Mouse (Mus musculus) E14TG2a.4 (cell line): ENCODE measurements around the gene Anp32e.
"Not testable (repeated sequence)": the region's sequence is repeated elsewhere in the genome, so short reads cannot be mapped to it uniquely, and the experiment has no call there.

Experiments
- H3K27me3 ChIP-seq: 2 replicates; pipeline ENCODE4 v1.6.1; 2014; ENCODE audit warnings: low read length, control low read depth; ENCODE audit not compliant: insufficient read depth
- H3K36me3 ChIP-seq: 2 replicates; pipeline ENCODE4 v1.6.1; 2014; ENCODE audit warnings: low read length, control low read depth; ENCODE audit not compliant: insufficient read depth
- H3K4me1 ChIP-seq: replicated peaks from 2 replicates; pipeline ENCODE4 v1.6.1; 2014; ENCODE audit warnings: low read depth, low read length, control low read depth
- H3K4me3 ChIP-seq: replicated peaks from 2 replicates; pipeline ENCODE4 v1.5.1; 2014; ENCODE audit warnings: mild to moderate bottlenecking, low read length
- H3K9me3 ChIP-seq: 2 replicates; pipeline ENCODE4 v1.6.1; 2014; ENCODE audit warnings: low read length, control low read depth
- CTCF ChIP-seq: conservative IDR thresholded peaks from 2 replicates; pipeline ENCODE4 v1.5.1; 2014; ENCODE audit warnings: low read length
- NANOG ChIP-seq: IDR thresholded peaks from 2 replicates; pipeline ENCODE4 v1.6.1; 2014; ENCODE audit warnings: borderline replicate concordance, low read length, mixed read lengths
- POU5F1 ChIP-seq: IDR thresholded peaks from 2 replicates; pipeline ENCODE4 v1.6.1; 2014; ENCODE audit warnings: low read length, borderline replicate concordance

The Anp32e gene

DNA sequence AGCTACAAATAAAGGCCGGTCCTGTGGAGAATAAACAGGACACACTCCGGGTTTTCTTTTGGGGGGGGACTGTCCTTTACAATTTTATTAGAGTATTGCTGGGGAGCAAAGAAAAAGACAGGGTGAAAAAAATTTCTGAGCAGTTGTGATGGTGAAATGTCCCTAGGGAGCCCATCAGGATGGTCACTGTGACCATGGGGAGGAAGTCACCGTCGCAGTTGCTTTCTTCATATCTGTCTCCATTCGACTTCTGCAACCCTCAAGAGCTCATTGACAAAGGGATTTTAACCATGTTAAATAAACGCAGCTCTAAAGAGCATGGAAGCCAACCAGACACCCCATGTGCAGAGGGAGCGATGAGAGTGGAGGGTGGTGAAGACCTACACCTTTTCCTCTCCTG is 12.3 kb upstream of the Anp32e start:
- Histone ChIP-seq H3K4me3 (no peak overlapping the region), H3K36me3 (no peaks in the 10 kb centered on the region), H3K4me1 (peaks cover 13% of the 10 kb centered on the region), H3K27me3 (peaks cover 4% of the 10 kb centered on the region; the same call in 1 of the 2 replicates), H3K9me3 (no peaks in the 10 kb centered on the region)
- TF ChIP-seq POU5F1 (no peak), NANOG (no peak), CTCF (no peak)

DNA sequence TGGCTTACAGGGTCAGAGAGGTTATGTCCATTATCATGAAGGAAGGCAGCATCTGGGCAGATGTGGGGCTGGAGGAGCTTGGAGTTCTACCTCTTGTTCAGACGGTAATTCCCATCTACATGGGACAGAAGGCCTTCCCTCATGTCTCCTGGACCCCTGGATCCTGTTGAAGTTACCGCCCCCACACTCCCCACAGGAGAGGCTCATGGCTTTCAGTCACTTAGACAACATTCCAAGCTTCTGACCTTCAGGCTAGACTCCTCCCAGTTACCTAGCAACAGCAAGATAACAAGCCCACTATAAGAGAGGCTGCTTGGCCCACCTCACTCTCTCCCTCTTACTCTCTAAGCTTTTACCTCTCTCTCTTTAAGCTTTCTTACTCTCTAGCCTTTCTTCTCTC is 8.5 kb upstream of the Anp32e start:
- H3K4me1 ChIP-seq: peaks cover 17% of the 10 kb centered on the region
- H3K9me3 ChIP-seq, H3K36me3 ChIP-seq, H3K27me3 ChIP-seq, H3K4me3 ChIP-seq: not testable (repeated sequence)

- H3K36me3 ChIP-seq, H3K27me3 ChIP-seq, H3K9me3 ChIP-seq, H3K4me3 ChIP-seq: not testable (repeated sequence)
- H3K4me1 ChIP-seq: peaks cover 29% of the 10 kb centered on the region
Measured at GRCm38 (mm10) chr3:95923429-95923828, 5.6 kb upstream of the Anp32e start.

DNA sequence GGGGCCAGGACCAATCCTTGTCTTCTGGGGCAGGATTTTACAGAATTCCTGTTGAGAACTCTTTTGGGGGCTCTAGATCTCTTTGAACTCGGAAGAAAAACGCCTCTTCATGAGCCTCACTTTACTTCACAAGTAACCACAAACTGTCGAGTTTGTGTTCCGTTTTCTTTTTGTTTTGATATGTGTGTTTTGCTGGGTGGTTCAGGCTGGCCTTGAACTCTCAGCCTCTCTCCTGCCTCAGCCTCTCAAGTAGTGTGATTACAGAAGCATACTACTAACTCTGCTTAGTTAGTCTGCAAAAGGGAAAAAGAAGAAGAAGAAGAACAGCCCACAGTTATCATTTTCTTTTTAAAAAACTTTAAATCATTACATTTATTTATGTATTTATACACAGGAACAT is 4.9 kb upstream of the Anp32e start:
- Histone ChIP-seq H3K4me1 (peaks cover 30% of the 10 kb centered on the region), H3K4me3 (no peak overlapping the region), H3K27me3 (no peaks in the 10 kb centered on the region), H3K9me3 (no peaks in the 10 kb centered on the region), H3K36me3 (no peaks in the 10 kb centered on the region)
- TF ChIP-seq CTCF (no peak), NANOG (no peak), POU5F1 (no peak)

DNA sequence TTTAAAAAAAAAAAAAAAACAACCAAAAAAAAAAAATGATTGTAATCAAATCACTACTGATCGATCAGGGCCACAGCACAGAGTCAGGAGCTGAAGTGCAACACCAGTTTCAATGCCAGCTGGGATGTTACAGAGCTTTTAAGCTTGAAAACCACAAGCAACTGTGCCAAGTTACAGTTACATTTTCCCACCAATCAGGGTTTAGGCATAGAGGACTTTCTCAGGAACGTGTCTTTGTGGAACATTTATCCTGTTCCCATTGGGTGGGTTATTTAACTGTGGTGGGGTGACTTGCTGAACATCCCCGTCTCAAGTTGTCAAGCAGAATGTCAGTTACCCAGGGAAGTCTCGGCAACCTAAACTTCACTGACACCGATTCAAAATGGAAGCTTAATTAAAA is 4.0 kb upstream of the Anp32e start:
- H3K4me1 ChIP-seq: peaks cover 26% of the 10 kb centered on the region
- no peak overlapping the region for H3K4me3 ChIP-seq
- H3K27me3 ChIP-seq: no peaks in the 10 kb centered on the region
- TF ChIP-seq NANOG: no peak
- TF ChIP-seq POU5F1: no peak
- no peak for TF ChIP-seq CTCF
- no peaks in the 10 kb centered on the region for H3K9me3 ChIP-seq
- H3K36me3 ChIP-seq: no peaks in the 10 kb centered on the region

- Histone ChIP-seq H3K4me1 (peaks cover 42% of the 10 kb centered on the region), H3K4me3 (peak overlapping the region; percentile 93), H3K27me3 (no peaks in the 10 kb centered on the region), H3K36me3 (peaks cover 16% of the 10 kb centered on the region), H3K9me3 (no peaks in the 10 kb centered on the region)
- TF ChIP-seq CTCF (no peak), POU5F1 (no peak), NANOG (no peak)
Measured at GRCm38 (mm10) chr3:95928261-95928657, 787 bp upstream of the Anp32e start.

DNA sequence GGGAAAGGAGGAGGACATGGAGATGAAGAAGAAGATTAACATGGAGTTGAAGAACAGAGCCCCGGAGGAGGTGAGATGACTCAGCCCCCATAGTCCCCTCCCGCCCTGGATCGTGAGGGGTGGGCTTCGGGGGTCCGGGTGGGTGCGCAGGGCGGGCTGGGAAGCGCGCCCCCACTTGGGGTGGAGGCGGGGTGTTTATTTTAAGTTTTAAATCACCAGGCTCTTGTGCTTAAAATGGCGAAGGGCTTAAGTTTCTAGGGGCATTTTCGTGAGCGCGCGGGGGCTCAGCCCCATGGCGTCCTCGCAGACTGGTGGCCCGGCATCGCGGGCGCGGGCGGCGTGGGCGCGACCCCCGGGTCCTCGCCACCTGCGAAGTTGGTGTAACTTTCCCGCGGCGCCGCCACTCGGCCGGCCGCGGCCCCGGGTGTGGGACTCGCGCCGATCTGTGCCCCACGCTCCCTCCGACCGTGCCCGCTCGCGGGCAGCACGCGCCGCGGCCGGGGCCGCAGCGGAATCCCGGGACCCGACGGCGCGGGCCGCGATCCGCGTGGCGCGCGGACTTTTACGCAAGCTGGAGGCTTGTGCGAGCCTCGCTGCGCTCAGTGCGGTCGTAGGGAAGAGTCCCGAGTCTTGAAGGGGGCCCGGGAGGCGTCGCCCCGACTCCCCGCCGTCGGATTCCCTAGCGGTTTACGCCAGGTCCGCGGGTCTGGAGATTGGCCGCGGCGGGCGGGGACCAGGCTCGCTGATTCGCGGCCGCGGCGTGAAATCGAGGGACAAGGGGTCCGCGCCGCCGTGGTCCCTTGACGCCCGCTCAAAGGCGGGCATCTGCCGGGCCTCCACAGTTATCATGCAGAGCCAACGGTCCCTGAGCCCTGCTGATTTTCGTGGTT is 780 bp downstream of the Anp32e start:
- Histone ChIP-seq H3K27me3 (no peaks in the 10 kb centered on the region), H3K4me1 (peaks cover 50% of the 10 kb centered on the region), H3K36me3 (peaks cover 31% of the 10 kb centered on the region), H3K4me3 (peak overlapping the region; percentile 93), H3K9me3 (no peaks in the 10 kb centered on the region)
- TF ChIP-seq NANOG (no peak), CTCF (no peak), POU5F1 (no peak)

- TF ChIP-seq NANOG (no peak), POU5F1 (no peak), CTCF (no peak)
- peaks cover 37% of the 10 kb centered on the region for H3K36me3 ChIP-seq
- H3K4me1 ChIP-seq: peaks cover 50% of the 10 kb centered on the region
- H3K27me3 ChIP-seq: no peaks in the 10 kb centered on the region
- no peaks in the 10 kb centered on the region for H3K9me3 ChIP-seq
- H3K4me3 ChIP-seq: peak overlapping the region; percentile 93
Measured at GRCm38 (mm10) chr3:95930471-95930789, 1.4 kb downstream of the Anp32e start.

GRCm38 (mm10) chr3:95931471-95931870 is 2.4 kb downstream of the Anp32e start:
- Histone ChIP-seq H3K9me3 (no peaks in the 10 kb centered on the region), H3K36me3 (peaks cover 42% of the 10 kb centered on the region), H3K27me3 (no peaks in the 10 kb centered on the region), H3K4me1 (peaks cover 50% of the 10 kb centered on the region), H3K4me3 (no peak overlapping the region)
- no peak for TF ChIP-seq CTCF
